Mouse (Mus musculus) heart, postnatal 0 days (tissue): ENCODE results near the gene Prmt1.

ENCODE experiments used
- CTCF ChIP-seq: IDR thresholded peaks from 2 replicates; pipeline ENCODE4 v1.5.1; 2016; ENCODE audit warnings: antibody characterized with exemption, control low read depth, low read depth
- EP300 ChIP-seq: IDR thresholded peaks from 2 replicates; pipeline ENCODE4 v1.6.1; 2016; ENCODE audit warnings: antibody characterized with exemption, low read depth

- TF ChIP-seq CTCF (no peak), EP300 (no peak)
Observed at GRCm38 (mm10) chr7:45025601-45026220, 39.3 kb upstream of the Prmt1 start.
